Mouse (Mus musculus): Measurements from ENCODE around the gene Fis1. TPM values are rescaled to one million over a fixed set of nuclear protein-coding genes. Genes with fewer than 3 reads are reported as not detected.
A peak's percentile ranks its signal among the peaks of the same experiment; 100 is the strongest.

Fis1 gene
- polyA plus RNA-seq, 1 experiment from 2014 or later = 332 TPM

DNA sequence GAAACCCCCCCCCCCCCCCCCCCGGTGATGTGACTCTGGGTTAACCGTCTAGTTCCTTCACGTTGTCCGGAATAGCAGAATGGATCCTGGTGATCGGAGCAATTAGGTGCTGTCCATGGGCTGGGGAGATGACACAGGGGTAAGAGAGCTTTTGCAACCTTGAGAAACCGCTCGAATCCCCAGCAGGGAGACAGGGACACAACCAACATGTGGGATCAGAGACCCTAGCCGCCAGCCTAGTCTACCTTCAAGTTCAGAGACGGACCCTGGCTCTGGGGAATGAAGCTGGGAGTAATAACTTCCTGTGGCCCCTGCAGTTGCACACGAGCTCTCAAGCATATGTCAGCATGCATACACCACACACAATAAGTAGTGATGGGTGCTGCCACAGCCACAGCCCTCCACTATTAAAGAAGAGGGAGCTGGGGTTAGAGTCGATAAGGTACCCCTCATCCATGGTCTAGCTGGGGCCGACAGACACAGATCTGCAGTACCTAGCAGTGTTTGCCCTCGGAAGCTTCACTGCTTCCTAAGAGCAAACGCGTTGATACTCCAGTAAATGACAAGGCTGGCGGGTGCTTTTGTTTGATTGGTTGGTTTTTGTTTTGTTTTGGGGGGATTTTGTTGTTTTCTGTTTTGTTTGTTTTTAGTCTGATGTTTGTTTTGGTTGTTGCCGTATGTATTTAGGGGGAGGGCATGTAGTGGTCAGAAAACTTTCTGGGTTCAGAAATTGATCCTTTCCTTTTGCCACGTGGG, 33.4 kb upstream of the Fis1 start:
- ATAC-seq (ENCODE audit: low FRiP score) (peak; percentile 23; the same call in 1 of the 2 replicates), DNase-seq (ENCODE audit: low spot score, missing footprints) (peak; percentile 86)
- Histone ChIP-seq H3K27ac (ENCODE audit: low read depth, low read length) (no peak overlapping the region), H3K9ac (ENCODE audit: low read length) (peak overlapping the region; percentile 70), H3K9me3 (ENCODE audit: control insufficient read depth, low read length) (no peaks in the 10 kb centered on the region), H3K36me3 (ENCODE audit: control insufficient read depth, insufficient read depth, low read length) (no peaks in the 10 kb centered on the region), H3K4me1 (ENCODE audit: control insufficient read depth, insufficient read depth, low read length) (peaks cover 5% of the 10 kb centered on the region), H3K4me2 (peak overlapping the region; percentile 75), H3K4me3 (ENCODE audit: low read depth, low read length) (peak overlapping the region; percentile 49), H3K27me3 (ENCODE audit: control insufficient read depth, insufficient read depth, low read length) (no peaks in the 10 kb centered on the region)
- 29% methylated on average over 18 of the region's 18 CpGs for WGBS

DNA sequence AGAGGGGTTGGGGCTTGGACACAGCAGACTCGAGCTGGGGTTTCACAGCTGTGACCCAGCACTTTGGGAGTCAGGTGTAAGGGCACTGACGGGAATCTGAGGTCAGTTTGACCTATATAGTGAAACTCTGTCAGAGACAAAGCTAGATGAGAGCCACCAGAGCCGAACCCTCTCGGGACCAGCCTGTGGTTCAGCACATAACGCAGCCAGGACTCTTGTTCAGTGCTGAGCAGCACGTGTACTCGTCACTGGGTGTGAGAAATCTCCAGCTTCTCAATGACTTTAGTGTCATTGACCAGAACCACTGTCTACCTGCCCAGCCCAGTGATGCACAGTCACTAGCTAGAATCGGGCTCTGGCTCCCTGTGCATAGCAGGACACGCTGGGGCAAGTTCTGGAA, 30.2 kb upstream of the Fis1 start:
- Histone ChIP-seq H3K36me3 (ENCODE audit: control insufficient read depth, insufficient read depth, low read length) (no peaks in the 10 kb centered on the region; the same call in 1 of the 2 replicates), H3K4me3 (ENCODE audit: low read depth, low read length) (no peak overlapping the region), H3K27ac (ENCODE audit: low read depth, low read length) (no peak overlapping the region), H3K4me1 (ENCODE audit: control insufficient read depth, insufficient read depth, low read length) (peaks cover 5% of the 10 kb centered on the region), H3K4me2 (no peak overlapping the region), H3K9ac (ENCODE audit: low read length) (no peak overlapping the region), H3K9me3 (ENCODE audit: control insufficient read depth, low read length) (no peaks in the 10 kb centered on the region), H3K27me3 (ENCODE audit: control insufficient read depth, insufficient read depth, low read length) (no peaks in the 10 kb centered on the region)
- 89% methylated on average over 9 of the region's 9 CpGs for WGBS
- DNase-seq (ENCODE audit: low spot score, missing footprints) = peak; percentile 47
- no peak for ATAC-seq (ENCODE audit: low FRiP score)

DNA sequence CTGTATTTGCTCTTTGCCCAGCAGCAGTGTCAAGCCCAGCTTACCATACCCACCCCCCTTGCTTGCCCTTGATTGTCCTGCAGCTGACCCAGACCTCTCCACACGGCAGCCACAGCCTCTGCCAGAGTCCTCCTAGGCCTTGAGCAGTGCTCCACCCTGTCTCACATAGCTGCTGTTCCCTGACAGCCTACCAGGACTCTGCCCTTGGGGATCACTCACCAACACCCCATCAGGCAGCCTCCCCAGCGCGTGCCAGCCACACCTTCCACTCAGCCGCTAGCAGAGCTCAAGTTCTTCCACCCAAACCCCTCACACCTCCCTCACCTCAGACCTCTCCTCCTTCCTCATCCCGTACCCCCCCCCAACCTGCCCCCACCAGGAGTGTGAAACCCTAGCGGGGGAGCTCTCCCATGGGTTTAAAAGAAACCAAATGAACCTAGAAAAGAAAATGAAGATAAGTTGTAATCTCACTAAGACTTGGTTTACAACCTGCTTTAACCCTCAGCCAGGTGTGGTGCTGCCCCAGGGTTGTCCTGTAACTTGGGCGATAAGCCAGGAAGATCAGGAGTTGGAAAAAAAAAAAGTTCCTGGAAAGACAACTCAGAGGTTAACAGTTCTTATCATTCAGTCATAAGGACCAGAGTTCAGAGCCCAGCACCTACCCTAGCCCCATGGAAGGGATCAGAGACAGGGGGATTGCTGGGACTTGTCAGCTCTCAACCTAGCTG, 29.2 kb upstream of the Fis1 start:
- H3K9ac ChIP-seq (ENCODE audit: low read length) = no peak overlapping the region
- no peaks in the 10 kb centered on the region for H3K9me3 ChIP-seq (ENCODE audit: control insufficient read depth, low read length)
- DNase-seq (ENCODE audit: low spot score, missing footprints) (peak; percentile 33), ATAC-seq (ENCODE audit: low FRiP score) (no peak)
- H3K4me1 ChIP-seq (ENCODE audit: control insufficient read depth, insufficient read depth, low read length) = peaks cover 5% of the 10 kb centered on the region
- H3K4me2 ChIP-seq = no peak overlapping the region
- H3K36me3 ChIP-seq (ENCODE audit: control insufficient read depth, insufficient read depth, low read length) = no peaks in the 10 kb centered on the region; the same call in 1 of the 2 replicates
- H3K27ac ChIP-seq (ENCODE audit: low read depth, low read length) = no peak overlapping the region
- no peaks in the 10 kb centered on the region for H3K27me3 ChIP-seq (ENCODE audit: control insufficient read depth, insufficient read depth, low read length)
- 75% methylated on average over 7 of the region's 7 CpGs for WGBS
- H3K4me3 ChIP-seq (ENCODE audit: low read depth, low read length) = no peak overlapping the region

DNA sequence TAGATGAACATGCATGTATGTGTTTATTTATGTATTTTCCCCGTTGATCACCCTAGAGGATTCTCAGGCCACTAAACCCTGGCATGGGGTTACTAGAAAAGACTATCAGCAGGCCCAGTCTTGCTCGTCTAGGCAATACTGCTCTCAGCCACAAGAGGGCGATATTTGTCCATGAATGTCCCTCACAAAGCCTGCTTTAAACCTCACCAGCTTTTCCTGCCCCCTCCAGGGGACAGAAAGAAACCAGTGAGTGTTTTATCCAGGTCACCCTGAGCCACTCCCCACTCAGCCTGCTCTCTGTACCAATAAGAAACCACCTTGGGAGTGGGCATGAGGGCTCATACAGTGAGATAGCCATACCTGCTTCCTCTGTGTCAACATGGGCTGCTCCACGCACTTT, 24.0 kb upstream of the Fis1 start:
- Histone ChIP-seq H3K9me3 (ENCODE audit: control insufficient read depth, low read length) (no peaks in the 10 kb centered on the region), H3K4me2 (no peak overlapping the region), H3K36me3 (ENCODE audit: control insufficient read depth, insufficient read depth, low read length) (no peaks in the 10 kb centered on the region; the same call in 1 of the 2 replicates), H3K4me3 (ENCODE audit: low read depth, low read length) (no peak overlapping the region), H3K27ac (ENCODE audit: low read depth, low read length) (no peak overlapping the region), H3K27me3 (ENCODE audit: control insufficient read depth, insufficient read depth, low read length) (no peaks in the 10 kb centered on the region), H3K9ac (ENCODE audit: low read length) (no peak overlapping the region), H3K4me1 (ENCODE audit: control insufficient read depth, insufficient read depth, low read length) (no peaks in the 10 kb centered on the region)
- ATAC-seq (ENCODE audit: low FRiP score) (peak; percentile 64), DNase-seq (ENCODE audit: low spot score, missing footprints) (peak; percentile 98)
- WGBS = 22% methylated on average over 4 of the region's 4 CpGs

DNA sequence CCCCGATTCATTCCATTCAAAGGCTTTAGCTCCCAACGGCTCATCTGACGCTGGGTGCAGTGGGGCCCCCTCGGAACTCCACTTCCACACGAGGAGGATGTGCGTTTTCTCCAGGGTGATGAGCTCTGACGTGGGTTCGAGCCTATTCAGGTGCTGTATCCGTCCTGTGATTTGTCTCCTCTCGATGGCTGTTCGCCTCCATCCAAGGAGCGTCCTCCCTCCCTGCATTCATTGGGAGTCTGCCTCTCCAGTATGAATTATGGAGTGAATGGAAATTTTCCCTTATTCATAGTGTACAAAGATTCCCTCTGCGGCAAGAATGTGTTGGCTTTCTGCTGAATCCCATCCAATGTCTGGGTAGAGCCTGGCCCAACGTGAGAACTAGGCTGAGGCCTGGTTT, 21.2 kb upstream of the Fis1 start:
- Histone ChIP-seq H3K9ac (ENCODE audit: low read length) (no peak overlapping the region), H3K36me3 (ENCODE audit: control insufficient read depth, insufficient read depth, low read length) (no peaks in the 10 kb centered on the region; the same call in 1 of the 2 replicates), H3K27me3 (ENCODE audit: control insufficient read depth, insufficient read depth, low read length) (no peaks in the 10 kb centered on the region), H3K4me1 (ENCODE audit: control insufficient read depth, insufficient read depth, low read length) (no peaks in the 10 kb centered on the region), H3K4me3 (ENCODE audit: low read depth, low read length) (no peak overlapping the region), H3K27ac (ENCODE audit: low read depth, low read length) (no peak overlapping the region), H3K4me2 (no peak overlapping the region), H3K9me3 (ENCODE audit: control insufficient read depth, low read length) (no peaks in the 10 kb centered on the region)
- ATAC-seq (ENCODE audit: low FRiP score) (no peak), DNase-seq (ENCODE audit: low spot score, missing footprints) (peak; percentile 56)
- 86% methylated on average over 14 of the region's 14 CpGs for WGBS

DNA sequence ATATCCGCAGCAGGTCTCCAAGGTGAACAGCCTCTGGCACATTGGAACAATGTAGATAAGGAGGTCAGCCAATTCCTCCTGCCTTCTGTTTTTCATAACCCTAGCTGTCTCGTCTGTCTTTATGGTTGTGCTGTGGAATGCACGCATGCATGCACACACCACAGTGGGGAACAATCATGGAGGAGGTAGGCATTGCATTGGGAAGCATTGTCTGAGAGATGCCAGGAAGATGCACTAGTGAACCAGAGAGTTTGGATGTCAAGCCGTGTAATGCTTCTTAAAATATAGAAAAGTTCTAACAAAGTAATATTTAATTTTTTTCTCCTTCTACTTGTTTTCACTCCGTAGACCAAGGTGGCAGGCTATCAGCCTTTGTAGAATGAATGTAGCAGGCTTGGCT, 20.1 kb upstream of the Fis1 start:
- H3K9ac ChIP-seq (ENCODE audit: low read length) = no peak overlapping the region
- WGBS = 87% methylated on average over 5 of the region's 5 CpGs
- no peak overlapping the region for H3K4me3 ChIP-seq (ENCODE audit: low read depth, low read length)
- no peak overlapping the region for H3K4me2 ChIP-seq
- no peaks in the 10 kb centered on the region for H3K36me3 ChIP-seq (ENCODE audit: control insufficient read depth, insufficient read depth, low read length)
- H3K9me3 ChIP-seq (ENCODE audit: control insufficient read depth, low read length) = no peaks in the 10 kb centered on the region
- DNase-seq (ENCODE audit: low spot score, missing footprints) (no peak), ATAC-seq (ENCODE audit: low FRiP score) (no peak)
- H3K27ac ChIP-seq (ENCODE audit: low read depth, low read length) = no peak overlapping the region
- H3K27me3 ChIP-seq (ENCODE audit: control insufficient read depth, insufficient read depth, low read length) = no peaks in the 10 kb centered on the region
- no peaks in the 10 kb centered on the region for H3K4me1 ChIP-seq (ENCODE audit: control insufficient read depth, insufficient read depth, low read length)

GRCm38 (mm10) chr5:136933930-136934329, 19.1 kb upstream of the Fis1 start:
- Histone ChIP-seq H3K9me3 (ENCODE audit: control insufficient read depth, low read length) (no peaks in the 10 kb centered on the region), H3K27ac (ENCODE audit: low read depth, low read length) (no peak overlapping the region), H3K9ac (ENCODE audit: low read length) (no peak overlapping the region), H3K27me3 (ENCODE audit: control insufficient read depth, insufficient read depth, low read length) (no peaks in the 10 kb centered on the region), H3K4me1 (ENCODE audit: control insufficient read depth, insufficient read depth, low read length) (no peaks in the 10 kb centered on the region), H3K4me3 (ENCODE audit: low read depth, low read length) (no peak overlapping the region), H3K36me3 (ENCODE audit: control insufficient read depth, insufficient read depth, low read length) (no peaks in the 10 kb centered on the region), H3K4me2 (no peak overlapping the region)
- 85% methylated on average over 6 of the region's 6 CpGs for WGBS
- DNase-seq (ENCODE audit: low spot score, missing footprints) = no peak
- ATAC-seq (ENCODE audit: low FRiP score) = no peak

- ATAC-seq (ENCODE audit: low FRiP score) = no peak
- H3K27me3 ChIP-seq (ENCODE audit: control insufficient read depth, insufficient read depth, low read length) = no peaks in the 10 kb centered on the region
- no peaks in the 10 kb centered on the region for H3K36me3 ChIP-seq (ENCODE audit: control insufficient read depth, insufficient read depth, low read length)
- no peak overlapping the region for H3K4me2 ChIP-seq
- H3K9me3 ChIP-seq (ENCODE audit: control insufficient read depth, low read length) = no peaks in the 10 kb centered on the region
- WGBS = 67% methylated on average over 7 of the region's 7 CpGs
- no peak overlapping the region for H3K27ac ChIP-seq (ENCODE audit: low read depth, low read length)
- peak; percentile 45 for DNase-seq (ENCODE audit: low spot score, missing footprints)
- H3K4me1 ChIP-seq (ENCODE audit: control insufficient read depth, insufficient read depth, low read length) = no peaks in the 10 kb centered on the region
- no peak overlapping the region for H3K9ac ChIP-seq (ENCODE audit: low read length)
- no peak overlapping the region for H3K4me3 ChIP-seq (ENCODE audit: low read depth, low read length)
Observed at GRCm38 (mm10) chr5:136935905-136936695, 17.0 kb upstream of the Fis1 start.

DNA sequence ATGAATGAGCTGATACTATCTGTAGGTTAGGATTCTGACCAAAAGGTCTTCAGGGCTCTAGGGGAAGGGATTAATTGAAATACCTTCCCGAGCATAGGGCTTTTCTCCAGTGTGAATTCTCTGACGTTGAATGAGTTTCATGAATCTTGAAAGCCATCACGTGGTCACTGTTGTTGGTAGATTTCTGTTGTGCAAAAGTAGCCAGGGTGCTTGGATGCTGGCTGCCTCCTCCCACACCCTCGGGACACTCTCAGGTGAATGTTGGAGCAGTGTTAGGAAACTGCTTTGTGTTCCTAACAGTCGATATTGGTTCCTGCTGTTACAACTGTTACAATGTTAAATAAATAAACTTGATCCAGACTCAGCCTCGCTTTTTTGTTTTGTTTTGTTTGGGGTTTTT, 16.3 kb upstream of the Fis1 start:
- peak; percentile 33 for DNase-seq (ENCODE audit: low spot score, missing footprints)
- Histone ChIP-seq H3K4me1 (ENCODE audit: control insufficient read depth, insufficient read depth, low read length) (no peaks in the 10 kb centered on the region), H3K9ac (ENCODE audit: low read length) (no peak overlapping the region), H3K4me3 (ENCODE audit: low read depth, low read length) (no peak overlapping the region), H3K4me2 (no peak overlapping the region), H3K27me3 (ENCODE audit: control insufficient read depth, insufficient read depth, low read length) (no peaks in the 10 kb centered on the region), H3K27ac (ENCODE audit: low read depth, low read length) (no peak overlapping the region), H3K36me3 (ENCODE audit: control insufficient read depth, insufficient read depth, low read length) (no peaks in the 10 kb centered on the region), H3K9me3 (ENCODE audit: control insufficient read depth, low read length) (no peaks in the 10 kb centered on the region)
- 84% methylated on average over 6 of the region's 6 CpGs for WGBS
- no peak for ATAC-seq (ENCODE audit: low FRiP score)

Measured in midbrain, embryonic 11.5 days (tissue).